Mouse (Mus musculus) layer of hippocampus, adult 11-12 months (tissue): ENCODE data around the gene Ublcp1.
"Not testable (repeated sequence)": the region's sequence is repeated elsewhere in the genome, so short reads cannot be mapped to it uniquely, and the experiment has no call there.

Experiments
- DNase-seq: peaks from one replicate; pipeline ENCODE4 v3.0.0; 2022; ENCODE audit warnings: low spot score

Ublcp1 gene

DNA sequence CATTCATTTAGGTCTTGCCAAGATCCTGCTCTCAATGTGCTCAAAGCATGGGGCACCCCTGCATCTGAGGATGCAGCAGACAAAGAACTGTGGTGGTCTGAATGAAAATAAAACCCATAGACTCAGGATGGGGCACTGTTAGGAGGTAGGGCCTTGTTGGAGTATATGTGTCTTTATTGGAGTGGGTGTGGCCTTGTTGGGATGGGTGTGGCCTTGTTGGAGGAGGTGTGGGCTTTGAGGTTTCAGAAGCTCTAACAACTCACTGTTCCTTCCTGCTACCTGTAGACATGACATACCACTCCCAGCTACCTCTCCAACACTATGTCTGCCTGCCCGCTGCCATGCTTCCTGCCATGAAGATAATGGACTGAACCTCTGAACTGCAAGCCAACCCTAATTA, 18.8 kb upstream of the Ublcp1 start:
- DNase-seq = no peak

DNA sequence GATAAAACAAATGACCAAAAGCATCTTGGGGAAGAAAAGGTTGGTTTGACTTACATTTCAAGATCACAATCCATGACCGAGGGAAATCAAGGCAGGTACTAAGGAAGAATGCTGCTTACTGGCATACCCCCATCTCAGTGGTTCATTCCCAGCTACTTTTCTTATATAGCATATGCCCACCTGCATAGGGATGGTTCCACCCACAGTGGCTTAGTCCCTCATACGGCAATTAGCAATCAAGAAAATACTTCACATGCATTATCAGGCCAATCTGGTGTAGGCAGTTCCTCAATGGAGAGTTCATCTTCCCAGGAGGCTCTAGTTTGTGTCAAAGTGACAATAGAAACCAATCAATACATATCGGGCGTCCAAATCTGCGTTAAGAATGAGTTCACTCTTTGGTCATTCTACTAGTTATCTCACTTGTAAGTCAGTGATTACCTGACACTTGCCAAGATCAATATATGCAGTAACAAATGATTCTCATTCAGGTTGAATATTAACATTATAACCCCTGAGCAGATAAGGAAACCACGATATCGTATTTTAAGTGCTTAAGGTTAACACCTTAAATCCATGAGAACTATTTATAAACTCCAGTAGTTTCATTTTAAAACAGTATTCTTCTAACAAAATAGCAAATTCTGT, 14.9 kb upstream of the Ublcp1 start:
- no peak for DNase-seq

DNA sequence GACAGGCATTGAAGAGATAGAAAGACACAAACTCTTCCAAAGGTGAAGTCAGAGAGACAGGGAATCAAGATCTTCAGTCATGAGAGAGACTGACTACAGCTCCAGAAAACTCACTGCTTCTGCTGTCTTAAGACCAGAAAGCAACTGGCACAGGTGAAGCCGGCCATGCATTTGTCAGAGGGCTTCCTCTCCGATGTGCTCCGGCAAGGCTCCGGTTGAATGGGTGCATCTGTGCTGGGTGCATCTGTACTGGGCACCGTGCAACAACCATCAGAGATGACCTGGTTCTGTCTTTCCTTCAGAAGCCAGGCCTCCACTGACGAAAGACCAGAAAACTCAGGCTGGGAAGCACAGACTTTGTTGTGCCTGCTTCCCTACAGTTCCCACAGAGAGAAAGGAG, 9.9 kb upstream of the Ublcp1 start:
- DNase-seq = no peak

DNA sequence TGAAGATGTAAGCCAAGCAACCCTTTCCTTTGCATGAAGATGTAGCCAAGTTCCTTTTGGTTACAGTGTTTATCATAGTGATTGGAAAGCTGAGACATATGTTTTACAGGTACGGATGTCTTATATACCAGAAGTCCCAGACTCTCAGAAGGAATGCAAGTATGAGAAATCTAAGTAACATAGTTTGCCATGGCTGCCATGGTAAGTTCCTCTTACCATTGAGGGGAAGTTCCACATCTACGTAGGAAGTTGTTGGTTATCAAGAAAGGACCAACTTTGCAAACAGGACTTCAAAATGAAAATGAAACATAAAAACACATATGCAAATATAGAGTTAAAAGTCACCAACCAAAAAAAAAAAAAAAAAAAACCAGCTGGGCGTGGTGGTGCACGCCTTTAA, 8.1 kb upstream of the Ublcp1 start:
- no peak for DNase-seq

DNA sequence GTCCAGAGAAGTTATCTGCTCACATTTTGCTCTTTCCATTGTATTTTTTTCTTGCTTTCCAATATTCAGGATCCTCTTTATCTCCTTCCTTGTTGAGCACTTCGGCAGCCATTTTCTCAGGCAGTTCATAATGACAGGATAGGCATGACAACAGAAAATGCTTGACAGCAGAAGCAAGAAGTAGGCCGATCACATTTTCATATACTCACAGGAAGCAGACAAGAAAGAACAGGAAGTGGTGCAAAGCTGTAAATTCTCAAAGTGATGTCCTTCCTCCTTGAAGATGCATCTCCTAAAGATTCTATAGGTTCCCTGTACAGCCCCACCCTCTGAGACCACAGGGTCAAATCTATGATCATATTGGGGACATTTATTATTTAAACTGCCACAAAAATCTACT, 6.1 kb upstream of the Ublcp1 start:
- no peak for DNase-seq

DNA sequence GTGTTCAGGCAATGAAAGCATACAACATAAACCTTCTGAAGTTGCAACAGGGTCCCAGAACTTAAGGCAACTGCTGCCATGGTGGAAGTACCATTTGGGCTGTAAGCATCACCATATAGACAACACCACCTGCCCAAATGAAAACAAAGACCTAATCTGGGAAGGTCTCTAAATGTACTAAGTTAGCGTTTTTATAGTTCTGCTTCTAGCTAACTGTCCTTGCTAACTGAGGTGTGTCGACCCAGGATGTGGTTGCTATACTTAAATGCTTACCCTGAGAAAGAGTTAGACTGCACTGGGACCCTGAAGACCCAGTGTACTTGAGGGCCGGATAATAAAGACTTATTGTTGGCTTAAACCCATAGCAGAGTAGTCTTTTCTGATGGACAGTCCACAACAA, 5.2 kb upstream of the Ublcp1 start:
- no peak for DNase-seq

DNA sequence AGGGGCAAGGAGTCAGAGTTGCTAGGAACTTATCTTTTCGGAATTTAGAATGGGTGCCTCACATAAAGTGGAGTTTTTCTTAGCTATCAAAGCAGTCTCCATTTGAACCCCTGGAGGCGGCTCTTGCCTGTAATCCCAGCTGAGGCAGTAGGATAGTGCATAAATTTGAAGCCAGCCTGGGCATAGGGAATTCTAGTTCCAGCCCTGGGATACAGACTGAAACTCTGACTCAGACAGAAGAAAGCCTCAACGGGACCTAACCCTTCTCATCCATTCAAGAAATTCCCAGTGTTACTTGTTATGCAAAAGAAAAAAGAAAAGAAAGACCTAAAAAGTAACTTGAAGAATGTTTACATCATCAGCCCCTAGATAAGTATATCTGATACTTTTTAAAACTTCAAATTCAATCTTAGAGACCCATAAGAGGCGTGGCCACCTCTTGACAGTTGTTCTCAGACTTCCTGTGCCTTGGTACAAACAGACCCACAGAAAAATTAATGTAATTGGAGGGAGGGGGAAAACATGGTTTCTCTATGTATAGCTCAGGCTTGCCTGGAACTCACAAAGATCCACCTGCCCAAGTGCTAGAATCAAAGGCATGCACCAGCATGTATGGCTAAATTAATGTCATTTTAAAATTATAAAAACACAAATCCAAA, 1.2 kb upstream of the Ublcp1 start:
- DNase-seq = peak; percentile 7

DNA sequence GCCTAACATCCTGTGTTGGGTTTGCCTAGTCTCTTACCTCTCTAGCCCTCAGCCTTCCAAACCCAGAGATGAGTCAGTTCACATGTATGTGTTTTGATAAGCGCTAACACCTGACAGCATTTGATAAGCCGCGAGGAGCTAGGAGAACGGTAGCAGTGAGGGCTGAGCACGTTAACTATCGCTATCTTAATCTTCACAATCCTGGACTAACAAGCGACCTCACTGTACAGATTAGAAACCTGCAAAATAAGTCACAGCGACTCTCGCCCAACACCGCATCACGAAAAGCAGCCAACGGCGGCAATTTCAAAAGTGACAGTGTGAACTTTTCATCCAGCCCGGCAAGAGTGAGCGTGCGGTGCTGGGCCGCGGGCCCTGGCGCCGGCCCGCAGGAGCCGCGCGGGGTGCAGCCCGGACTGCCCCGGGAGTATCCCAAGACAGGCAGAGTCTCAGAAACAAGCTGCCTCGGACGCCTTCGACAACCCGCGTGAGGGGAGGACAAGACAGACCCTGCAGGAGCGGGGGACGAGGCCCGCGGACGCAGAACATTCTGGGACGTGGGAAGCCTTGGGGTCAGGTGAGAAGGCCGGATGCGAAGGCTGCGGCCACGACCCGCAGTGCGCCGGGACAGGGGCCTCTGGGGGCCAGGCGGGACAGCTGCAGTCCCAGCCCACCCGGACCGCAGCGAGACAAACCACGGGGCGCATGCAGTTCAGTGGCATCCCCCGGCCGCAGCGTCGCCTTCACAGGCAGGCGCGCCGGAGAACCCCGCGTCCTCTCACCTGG, 459 bp downstream of the Ublcp1 start:
- DNase-seq = no peak

DNA sequence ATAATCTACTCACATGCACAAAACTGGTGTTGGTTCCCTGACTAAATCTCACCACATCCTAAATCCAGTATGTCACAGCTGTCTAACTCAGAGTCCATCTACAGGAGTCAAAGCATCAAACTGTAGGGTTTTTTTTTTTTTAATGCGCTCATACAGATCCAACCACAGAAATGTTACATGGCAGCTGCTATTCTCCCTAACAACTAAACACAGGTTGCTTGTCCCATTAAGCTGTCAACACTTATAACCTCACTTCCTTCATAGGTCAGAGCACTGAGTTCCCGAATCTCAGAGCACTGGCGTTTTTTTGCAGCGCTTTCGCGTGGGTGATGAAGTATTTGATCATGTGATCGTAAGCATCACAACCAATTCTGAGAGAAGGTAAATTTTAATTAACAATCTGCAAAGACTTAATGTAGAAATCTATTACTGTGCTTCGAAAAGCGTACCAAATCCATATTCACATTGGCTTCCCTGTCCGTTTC, 1.9 kb downstream of the Ublcp1 start:
- DNase-seq = no peak

DNA sequence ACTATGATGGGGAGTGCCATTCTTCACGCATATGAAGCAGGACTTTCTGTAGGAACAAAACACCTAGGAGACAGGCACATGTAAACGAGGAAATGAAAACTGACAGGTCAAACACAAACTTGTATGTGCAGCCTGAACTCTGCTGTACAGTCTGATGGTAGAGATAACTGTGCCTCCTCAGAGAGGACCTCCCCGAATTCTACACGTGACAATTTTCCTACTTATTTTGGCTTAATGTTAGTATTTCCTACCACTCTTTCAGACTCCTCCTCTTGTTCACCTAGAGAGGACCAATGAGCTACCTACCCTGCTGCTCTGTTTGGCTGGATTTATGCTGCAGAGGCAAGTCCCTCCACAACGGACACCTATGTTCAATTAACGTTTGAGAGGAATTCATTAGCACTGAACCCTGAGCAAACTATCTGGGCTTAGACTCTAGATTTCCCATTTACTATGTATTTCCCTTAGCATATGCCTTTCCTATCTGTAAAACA, 3.3 kb downstream of the Ublcp1 start:
- no peak for DNase-seq

DNA sequence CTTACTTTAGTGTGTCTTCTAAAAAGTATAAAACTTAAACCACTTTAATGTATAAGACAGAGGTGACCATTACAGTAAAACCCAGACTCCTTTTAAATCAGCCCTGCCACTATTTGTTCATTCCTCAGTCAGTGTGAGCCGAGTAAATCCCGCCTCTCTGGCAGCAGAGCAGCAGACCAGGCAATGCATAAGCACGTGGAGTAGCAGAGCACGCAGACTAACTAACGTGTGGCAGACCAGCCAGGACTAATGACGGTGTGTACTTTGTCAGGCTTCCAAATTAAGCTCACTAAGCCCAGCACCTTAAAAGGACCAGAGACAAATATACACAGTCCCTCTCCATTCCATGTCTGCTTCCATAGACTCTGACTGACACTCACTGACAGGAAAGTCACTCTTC, 8.8 kb downstream of the Ublcp1 start:
- DNase-seq = no peak

DNA sequence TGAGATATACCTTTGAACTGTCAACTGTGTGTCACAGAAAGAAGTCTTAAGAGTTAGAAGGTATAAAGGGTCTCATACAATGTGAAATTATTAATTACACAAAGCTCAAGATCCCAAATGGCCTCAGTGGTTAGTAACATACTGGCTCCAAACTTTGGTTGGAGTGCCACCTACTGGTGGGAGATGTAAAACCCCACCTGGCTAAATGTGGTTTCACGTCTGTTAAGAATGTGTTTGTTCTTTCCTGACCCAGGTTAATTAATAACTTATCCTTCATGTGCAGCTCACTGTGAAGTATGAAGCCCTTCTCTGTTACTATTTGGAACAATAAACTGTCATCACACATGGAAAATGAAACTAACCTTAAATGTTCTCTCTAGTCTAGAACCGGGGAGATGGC, 16.9 kb downstream of the Ublcp1 start:
- DNase-seq = peak; percentile 61

DNA sequence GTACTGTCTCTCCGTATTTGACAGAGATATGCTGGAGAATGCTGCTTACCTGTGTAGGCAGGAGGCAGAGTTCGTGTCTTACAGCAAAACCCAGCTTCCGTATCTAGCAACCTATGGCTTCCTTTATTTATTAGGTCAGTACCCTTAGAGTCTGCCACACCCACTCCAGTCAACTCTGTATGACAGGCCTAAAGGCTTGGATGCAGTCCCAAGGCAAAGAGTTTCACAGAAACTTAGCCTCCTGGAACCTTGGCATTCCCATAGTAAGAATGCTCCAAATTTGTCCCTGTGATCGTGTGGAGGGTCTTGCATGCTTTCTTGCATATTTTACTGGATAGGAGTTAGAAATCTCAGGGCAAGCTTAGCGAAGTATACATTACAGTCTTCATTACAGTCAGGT, 18.3 kb downstream of the Ublcp1 start:
- not testable (repeated sequence) for DNase-seq

DNA sequence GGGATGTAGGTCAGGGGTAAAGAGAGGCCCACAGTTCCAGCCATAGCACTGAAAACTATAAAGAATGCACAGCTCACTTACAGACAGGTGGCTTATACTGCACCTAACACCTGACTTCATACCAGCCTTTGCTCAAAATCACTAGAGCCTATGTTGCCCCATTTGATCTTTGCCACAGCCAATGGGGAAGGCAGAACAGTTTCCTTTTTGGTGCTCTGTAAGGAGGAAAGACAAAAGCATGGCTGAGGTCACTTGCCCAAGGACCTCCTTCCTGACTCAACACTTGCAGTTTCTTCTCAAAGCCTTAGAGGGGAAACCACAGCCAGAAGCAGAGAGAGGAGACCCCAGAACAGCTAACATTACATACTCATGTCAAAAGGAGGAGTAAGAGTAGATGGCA, 19.3 kb downstream of the Ublcp1 start:
- DNase-seq = no peak

DNA sequence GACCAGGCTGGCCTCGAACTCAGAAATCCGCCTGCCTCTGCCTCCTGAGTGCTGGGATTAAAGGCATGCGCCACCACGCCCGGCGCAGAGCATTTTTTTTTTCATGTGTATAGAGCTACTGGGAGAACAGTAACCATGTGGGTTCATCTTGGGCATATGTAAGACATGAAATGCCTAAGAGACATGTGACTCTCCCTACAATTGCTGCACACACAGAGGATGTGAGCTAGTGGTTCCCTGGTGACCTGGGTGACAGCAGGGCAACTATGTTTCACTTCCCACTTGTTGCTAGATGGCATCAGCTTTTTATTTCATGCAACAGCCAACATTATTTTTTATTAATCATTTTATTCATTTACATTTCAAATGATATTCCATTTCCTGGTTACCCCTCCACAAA, 32.5 kb downstream of the Ublcp1 start:
- no peak for DNase-seq

DNA sequence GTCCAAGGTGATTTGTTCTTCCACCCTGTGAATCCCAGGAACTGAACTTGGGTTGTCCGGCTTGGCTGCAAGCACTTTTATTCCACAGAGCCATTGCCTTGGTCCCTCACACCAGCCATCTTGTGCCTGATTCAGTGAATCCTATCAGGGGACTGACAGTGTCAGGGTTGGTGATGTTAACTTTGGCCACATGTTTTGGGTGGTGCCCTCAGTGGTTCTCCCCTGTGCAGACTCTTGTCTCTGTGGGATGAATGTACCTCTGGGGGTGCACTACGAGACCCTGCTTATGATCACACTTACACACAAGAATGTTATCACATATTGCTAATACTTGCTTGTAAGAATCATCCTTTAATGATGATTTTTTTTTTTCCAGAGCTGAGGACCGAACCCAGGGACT, 40.3 kb downstream of the Ublcp1 start:
- DNase-seq = no peak

DNA sequence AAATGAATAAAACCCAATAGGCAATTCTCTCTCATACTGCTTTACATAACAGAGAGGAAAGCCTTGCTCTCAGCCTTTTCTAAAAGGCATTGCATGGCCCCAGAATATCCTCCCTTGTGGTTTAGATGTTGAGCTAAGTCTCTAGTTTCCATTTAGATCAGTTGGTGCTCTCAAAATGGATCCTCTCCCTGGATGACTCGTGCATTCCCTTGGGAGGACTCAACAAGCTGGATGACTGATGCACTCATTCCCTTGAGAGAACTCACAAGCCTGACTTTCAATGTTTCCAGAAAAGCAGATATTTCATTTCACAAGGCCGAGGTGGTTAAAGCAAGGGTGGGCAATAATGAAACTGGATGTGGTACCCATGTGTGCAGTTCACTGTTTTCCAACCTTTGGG, 42.3 kb downstream of the Ublcp1 start:
- DNase-seq = no peak

DNA sequence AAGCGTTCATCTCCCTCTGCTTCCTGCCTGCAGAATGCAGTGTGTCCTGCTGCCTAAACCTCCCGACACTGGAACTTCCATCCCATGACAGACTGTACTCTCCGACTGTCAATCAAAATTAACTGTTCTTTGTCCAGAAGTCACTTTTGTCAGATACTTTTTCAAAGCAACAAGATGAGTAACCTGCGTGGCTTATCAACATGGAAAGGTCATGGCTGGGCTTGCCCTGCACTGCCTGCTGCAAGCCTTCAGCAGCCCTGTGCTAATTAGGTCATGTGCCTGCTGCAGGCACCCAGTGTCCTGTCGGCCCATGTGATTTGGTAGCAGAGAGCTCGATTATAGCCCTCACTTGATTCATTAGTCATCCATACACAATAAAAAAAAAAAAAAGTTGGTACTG, 44.7 kb downstream of the Ublcp1 start:
- no peak for DNase-seq

DNA sequence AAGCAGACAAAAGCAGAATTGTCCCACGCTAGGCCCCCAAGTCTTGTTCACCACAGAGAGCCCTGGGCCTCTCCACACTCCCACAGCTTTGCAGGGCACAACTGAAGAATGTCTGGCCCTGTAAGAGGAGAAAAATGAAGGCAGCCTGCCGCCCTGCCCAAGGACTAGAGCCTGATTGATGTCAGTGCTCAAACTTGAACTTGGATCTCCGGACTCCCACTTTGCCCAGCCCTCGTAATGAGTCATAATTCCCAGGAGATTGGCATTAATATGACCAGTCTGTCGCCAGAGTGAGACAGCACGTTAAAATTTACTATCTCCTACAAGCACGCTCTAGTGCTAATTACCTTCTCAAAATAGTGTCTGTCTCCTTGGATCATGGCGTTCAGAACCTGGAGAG, 45.3 kb downstream of the Ublcp1 start:
- no peak for DNase-seq

DNA sequence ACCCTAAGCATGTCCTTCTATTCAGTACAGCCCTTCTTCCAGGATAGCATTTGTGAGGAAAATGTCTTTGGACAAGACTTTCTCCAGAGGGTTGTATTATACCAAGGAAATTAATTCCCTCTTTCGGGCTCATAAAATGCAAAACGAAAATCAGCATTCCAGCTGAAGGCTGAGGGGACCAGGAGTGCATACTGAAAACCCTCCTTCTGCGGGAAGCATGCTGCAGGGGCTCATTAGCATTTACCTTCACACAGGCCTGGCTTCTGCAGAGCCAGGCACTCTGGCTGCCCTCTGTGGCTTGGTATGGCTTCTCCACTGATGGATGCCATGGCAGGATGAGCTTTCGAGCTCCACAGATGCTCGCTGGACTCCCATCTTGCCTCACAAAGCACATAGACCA, 46.3 kb downstream of the Ublcp1 start:
- no peak for DNase-seq

DNA sequence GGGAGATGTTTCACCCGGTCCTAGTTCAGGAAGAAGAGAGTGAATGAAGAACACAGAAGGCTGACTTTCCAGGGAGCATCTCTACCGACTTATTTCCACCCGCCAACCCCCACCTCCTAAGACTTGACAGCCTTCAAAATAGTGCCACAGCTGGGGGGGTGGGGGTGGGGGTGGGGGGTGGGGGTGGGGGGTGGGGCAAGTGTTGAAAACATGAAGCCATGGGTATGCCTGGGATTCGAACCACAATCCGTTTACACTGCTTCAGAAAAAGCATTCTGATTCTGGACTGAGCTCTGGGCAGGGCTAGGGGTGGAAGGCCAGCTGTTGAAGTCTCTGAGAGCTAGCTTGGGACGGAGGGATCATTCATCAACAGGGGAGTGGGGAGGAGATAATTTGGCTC, 47.0 kb downstream of the Ublcp1 start:
- DNase-seq = no peak

DNA sequence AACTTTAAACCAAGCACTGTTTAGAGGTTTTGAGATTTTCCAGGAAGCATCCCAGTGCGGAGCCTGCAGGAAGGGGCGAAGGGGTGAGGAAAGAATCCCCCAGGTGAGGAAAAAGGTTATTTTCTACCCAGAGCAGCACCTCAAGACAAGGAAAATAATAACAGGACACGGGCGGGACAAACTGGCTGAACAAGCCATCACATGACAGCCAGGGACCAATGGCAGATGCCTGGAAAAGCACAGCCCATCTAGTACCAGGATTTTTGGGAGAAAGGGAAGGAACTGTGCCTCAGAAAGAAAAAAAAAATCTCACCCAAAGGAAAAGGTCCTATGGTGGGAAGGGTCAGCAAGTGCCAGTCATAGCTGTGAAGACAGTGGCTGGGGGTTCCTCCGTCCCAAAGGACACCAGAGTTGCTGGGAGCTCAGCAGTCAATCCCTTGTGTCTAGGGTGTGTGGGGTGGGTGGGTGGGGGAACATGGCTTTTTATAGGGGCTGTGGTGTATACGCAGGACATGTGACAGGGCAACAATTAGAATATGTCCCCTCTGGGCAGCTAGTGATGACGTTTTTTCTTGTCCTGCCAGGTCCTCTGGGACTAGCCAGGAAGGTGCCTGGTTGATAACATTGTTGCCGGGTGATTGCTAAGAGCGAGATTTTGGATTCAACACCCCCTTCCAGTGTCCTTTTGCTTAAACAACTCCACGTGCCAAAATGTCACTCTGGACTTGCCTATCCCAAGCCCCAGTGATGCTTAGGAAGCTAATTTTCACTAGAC, 47.8 kb downstream of the Ublcp1 start:
- DNase-seq = no peak
